Mouse (Mus musculus) adrenal gland, postnatal 36 days (tissue): ENCODE results near the gene Vmn1r4. TPM values are rescaled to one million over a fixed set of nuclear protein-coding genes. Genes with fewer than 3 reads are reported as not detected.

Experiments
- DNase-seq, 2 experiments: peaks; one replicate each; pipeline ENCODE4 v3.0.0; 2021; ENCODE audit warnings: mixed read lengths in 1 of 2
- long read RNA-seq, 2 experiments: library from polyadenylated mRNA; stranded (forward); transcript quantifications; one replicate each; pipeline ENCODE4 v2.0.0; 2021; ENCODE audit warnings: borderline sequencing depth in 2 of 2
- total RNA-seq, 2 experiments: library from RNA; stranded (reverse); gene quantifications; 2 replicates each; pipeline ENCODE4 v1.2.3; 2021

Gene Vmn1r4
- under 1 TPM; 0.20 to 0.40 TPM for total RNA-seq
- long read RNA-seq, experiment 1: 0 reads
- long read RNA-seq, experiment 2: 0 reads

- DNase-seq: peak; percentile 95 to 97
Observed at GRCm38 (mm10) chr6:56923726-56924707, at the start of gene Vmn1r4, which contains the start of gene Nt5c3. TSS of gene Vmn1r4 (plus strand) at chr6:56924015. TSS of gene Nt5c3 (minus strand) at chr6:56923932.

DNA sequence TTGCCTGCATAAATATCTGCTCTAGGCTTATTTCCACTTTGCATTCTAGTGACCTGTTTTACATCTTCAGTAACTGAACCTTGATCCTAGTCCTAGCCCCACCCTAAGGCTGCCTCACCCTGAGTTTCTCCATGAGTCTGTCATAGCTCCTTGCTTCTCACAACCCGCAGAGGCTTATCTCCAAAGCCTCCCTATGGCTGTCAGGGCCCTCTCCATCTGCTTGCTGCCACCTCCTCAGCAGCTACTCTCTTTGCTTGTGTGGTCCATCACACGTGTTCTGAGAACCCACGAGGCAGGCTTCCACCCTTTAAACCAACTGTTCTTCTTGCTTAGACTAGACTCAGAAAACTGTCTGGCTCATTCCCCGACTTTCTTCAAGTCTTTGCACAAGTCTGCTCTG lies 46.9 kb upstream of the Vmn1r4 start:
- no peak for DNase-seq

DNA sequence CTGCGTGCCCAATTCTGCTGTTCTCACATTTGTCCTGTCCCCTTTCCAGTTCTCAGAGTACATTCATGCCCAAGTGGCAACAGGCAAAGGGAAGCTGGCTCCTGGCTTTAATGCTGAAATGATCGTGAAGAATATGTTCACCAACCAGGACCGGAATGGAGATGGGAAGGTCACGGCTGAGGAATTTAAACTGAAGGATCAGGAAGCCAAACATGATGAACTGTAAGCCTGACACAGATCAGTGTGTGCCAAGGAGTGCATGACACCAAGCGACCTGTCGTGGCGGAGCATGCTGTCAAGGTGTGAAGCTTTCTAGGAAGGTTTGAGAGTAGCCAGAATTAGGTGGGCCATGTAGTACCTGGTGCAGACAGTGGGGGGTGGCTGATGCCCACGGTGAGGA lies 45.8 kb upstream of the Vmn1r4 start:
- no peak for DNase-seq

GRCm38 (mm10) chr6:56879352-56879955 lies 44.4 kb upstream of the Vmn1r4 start:
- DNase-seq: no peak

GRCm38 (mm10) chr6:56888561-56888960 lies 35.3 kb upstream of the Vmn1r4 start:
- peak; percentile 33 to 42 for DNase-seq

- no peak for DNase-seq
Observed at GRCm38 (mm10) chr6:56890762-56891161, 33.1 kb upstream of the Vmn1r4 start.

- DNase-seq: no peak
Observed at GRCm38 (mm10) chr6:56899601-56900000, 24.2 kb upstream of the Vmn1r4 start.

DNA sequence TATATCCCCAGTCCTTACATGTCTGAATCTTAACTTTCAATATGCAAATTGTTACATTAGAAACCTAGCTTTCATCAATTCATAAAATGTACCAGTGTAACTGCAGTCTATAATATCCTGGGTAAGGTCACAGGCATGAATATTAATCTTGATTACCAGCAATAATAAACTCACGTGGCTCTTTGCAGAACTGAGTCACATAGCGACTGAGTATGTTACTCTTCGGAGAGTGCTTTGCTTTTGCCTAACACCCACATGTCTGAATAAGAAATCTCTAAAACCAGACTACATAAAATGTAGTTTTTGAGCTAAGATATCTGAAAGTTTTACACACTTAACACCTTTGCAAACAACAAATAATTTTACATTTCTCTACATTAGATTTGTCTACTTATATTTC lies 22.5 kb upstream of the Vmn1r4 start:
- no peak for DNase-seq

DNA sequence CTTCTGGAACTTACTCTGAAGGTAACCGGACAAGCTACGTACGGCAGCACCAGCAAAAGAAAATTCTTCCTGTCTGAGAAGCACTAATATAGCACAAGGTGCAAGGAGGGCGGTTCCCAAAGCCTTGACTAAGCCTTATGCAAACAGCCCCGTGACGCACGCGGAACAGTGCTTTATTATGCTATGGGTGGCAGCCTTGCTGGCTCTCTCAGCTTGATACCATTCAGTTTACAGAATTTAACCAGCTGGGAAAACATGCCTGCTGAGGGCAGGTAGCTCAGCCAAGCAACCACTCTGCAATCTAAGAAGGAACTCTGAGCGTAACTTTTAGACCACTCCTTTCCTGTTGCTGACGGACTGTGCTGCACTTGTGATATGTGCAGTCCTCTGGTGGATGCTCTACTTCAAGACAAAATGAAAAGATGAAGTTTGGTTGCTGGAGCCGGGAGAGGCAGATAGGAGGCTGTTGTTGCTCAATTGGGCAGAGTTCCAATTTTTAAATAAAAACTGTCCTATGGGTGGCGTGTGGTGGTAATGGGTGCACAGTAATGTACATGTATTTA lies 21.9 kb upstream of the Vmn1r4 start:
- peak; percentile 75 to 78 for DNase-seq

- no peak for DNase-seq
Observed at GRCm38 (mm10) chr6:56902606-56903520, 21.0 kb upstream of the Vmn1r4 start.

- no peak for DNase-seq
Observed at GRCm38 (mm10) chr6:56903831-56904230, 20.0 kb upstream of the Vmn1r4 start.

GRCm38 (mm10) chr6:56904330-56904729 lies 19.5 kb upstream of the Vmn1r4 start:
- no peak for DNase-seq

DNA sequence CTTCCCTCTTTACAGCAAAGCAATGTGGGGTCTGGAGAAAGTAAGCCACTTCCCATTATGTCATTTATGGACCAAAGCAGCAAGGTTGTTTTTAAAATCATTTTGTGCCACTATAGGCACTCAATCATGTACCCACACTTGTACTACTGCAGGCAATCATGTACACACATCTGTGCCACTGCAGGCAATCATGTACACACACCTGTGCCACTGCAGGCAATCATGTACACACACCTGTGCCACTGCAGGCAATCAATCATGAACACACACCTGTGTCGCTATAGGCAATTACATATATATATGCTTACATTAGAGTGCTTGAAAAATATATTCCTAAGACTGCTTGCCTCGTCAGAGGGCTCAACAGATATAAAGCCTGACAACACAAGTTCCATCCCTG lies 18.8 kb upstream of the Vmn1r4 start:
- no peak for DNase-seq

GRCm38 (mm10) chr6:56905486-56905885 lies 18.3 kb upstream of the Vmn1r4 start:
- DNase-seq: no peak

- no peak for DNase-seq
Observed at GRCm38 (mm10) chr6:56906121-56906846, 17.5 kb upstream of the Vmn1r4 start.

GRCm38 (mm10) chr6:56907973-56908372 lies 15.8 kb upstream of the Vmn1r4 start:
- no peak for DNase-seq

GRCm38 (mm10) chr6:56908397-56908796 lies 15.4 kb upstream of the Vmn1r4 start:
- DNase-seq: no peak

GRCm38 (mm10) chr6:56908912-56909311 lies 14.9 kb upstream of the Vmn1r4 start:
- peak; percentile 72 to 82 for DNase-seq

DNA sequence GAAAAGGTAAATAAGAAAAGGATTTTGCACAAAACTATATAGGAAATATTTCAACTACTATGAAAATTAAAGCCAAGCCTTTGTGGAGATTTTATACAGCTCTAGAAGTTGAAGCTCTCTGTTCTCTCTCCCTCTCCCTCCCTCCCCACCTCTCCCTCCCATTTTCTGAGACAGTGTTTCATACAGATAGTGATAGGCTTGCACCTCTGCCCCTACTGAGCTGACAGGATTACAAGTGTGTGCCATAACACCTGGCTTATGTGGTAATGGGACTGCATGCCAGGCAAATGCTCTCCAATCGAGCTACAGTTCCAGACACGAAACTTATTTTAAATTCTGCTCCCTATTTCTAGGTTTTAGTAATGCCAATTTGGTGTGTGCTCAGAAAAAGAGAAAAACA lies 12.9 kb upstream of the Vmn1r4 start:
- DNase-seq: no peak

DNA sequence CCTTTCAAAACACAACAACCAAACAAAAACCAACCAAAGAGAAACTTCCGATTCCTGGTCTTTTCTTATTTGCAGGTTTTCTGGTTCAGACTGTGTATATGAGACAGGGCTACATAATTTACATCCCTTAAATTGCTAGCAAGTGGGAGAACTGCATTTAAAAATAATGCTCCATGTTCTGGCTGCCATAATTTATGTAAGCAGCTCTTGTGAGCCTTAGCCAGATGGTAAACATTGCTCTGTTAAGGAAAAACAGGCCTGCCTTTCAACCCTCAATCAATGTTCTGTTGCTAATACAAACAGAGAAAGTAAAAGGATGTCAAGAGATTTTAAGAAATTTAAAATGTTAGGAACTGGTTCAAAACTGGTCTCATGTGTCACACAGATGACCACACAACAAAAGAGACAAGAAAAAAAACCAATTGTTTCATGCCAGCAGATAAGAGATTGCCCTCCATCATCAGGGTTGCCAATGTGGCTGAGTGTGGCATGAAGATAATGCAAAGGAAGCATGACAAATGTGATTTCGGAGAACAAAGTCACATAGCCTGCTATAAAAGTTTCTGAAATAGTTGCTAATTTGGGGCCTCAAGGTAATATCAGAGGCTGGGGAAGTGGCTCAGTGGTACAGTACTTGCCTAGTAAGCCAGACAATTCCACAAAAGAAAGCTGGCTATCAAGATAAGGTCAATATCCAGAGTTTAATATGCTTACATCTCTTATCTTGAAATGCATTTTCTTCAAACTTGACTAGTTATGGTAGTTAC lies 10.5 kb upstream of the Vmn1r4 start:
- DNase-seq: no peak
